Mouse (Mus musculus): Measurements from ENCODE around the gene Dhodh. TPM values are rescaled to one million over a fixed set of nuclear protein-coding genes. Genes with fewer than 3 reads are reported as not detected.

Gene Dhodh
- total and polyA plus RNA-seq, 2 experiments from 2014 or later, result 22.3 to 25.9 TPM

GRCm38 (mm10) chr8:109542165-109542564, 66.3 kb downstream of the Dhodh start:
- TF ChIP-seq CTCF (IDR thresholded peaks at IDR 0.05; ENCODE audit: low read depth), result no peak
- Histone ChIP-seq H3K4me2 (ENCODE audit: low read depth, low read length) (no peak overlapping the region), H3K27me3 (ENCODE audit: insufficient read depth, low read length) (no peaks in the 10 kb centered on the region), H3K9ac (replicated peaks; ENCODE audit: low read length) (no peak overlapping the region), H3K9me3 (ENCODE audit: low read length) (no peaks in the 10 kb centered on the region), H3K4me3 (ENCODE audit: low read length) (no peak overlapping the region), H3K36me3 (ENCODE audit: insufficient read depth, low read length) (peaks cover 4% of the 10 kb centered on the region; the same call in 1 of the 2 replicates), H3K27ac (no peak overlapping the region), H3K4me1 (ENCODE audit: insufficient read depth, low read length) (no peaks in the 10 kb centered on the region)
- WGBS, result 62% methylated on average over 5 of the region's 5 CpGs
- DNase-seq (ENCODE audit: low spot score) (no peak), ATAC-seq (no peak)

Other genes with a start within 250 kb of the Dhodh start
- gene Pmfbp1, start 114.6 kb downstream of the Dhodh start, total RNA-seq (2014; rRNA removed), result 2.0 and 2.9 TPM in 2 replicates
- 1.2 and 1.3 TPM in 2 replicates for gene Pmfbp1, start 114.6 kb downstream of the Dhodh start, polyA plus RNA-seq (2015; fragmentation: Nextera tagmentation; extraction: Ambion mirVana)
- gene Dhx38, start 42.8 kb downstream of the Dhodh start, total RNA-seq (2014; rRNA removed), result 20.5 and 24.2 TPM in 2 replicates
- 11.9 and 13.7 TPM in 2 replicates for gene Dhx38, start 42.8 kb downstream of the Dhodh start, polyA plus RNA-seq (2015; fragmentation: Nextera tagmentation; extraction: Ambion mirVana)
- 11.5 and 14.0 TPM in 2 replicates for gene Txnl4b, start 42.8 kb downstream of the Dhodh start, total RNA-seq (2014; rRNA removed)
- gene Txnl4b, start 42.8 kb downstream of the Dhodh start, polyA plus RNA-seq (2015; fragmentation: Nextera tagmentation; extraction: Ambion mirVana), result 32.9 and 35.5 TPM in 2 replicates
- gene Hp, start 29.5 kb downstream of the Dhodh start, total RNA-seq (2014; rRNA removed), result 4.1 TPM in 1 of 2 replicates, not detected in the other
- 0.26 and 0.41 TPM in 2 replicates for gene Hp, start 29.5 kb downstream of the Dhodh start, polyA plus RNA-seq (2015; fragmentation: Nextera tagmentation; extraction: Ambion mirVana)
- 0.16 TPM in 1 of 2 replicates, not detected in the other for gene Pkd1l3, start 5.8 kb upstream of the Dhodh start, total RNA-seq (2014; rRNA removed)
- 0.05 and 0.28 TPM in 2 replicates for gene Pkd1l3, start 5.8 kb upstream of the Dhodh start, polyA plus RNA-seq (2015; fragmentation: Nextera tagmentation; extraction: Ambion mirVana)
- gene Ist1, start 84.6 kb upstream of the Dhodh start, total RNA-seq (2014; rRNA removed), result 88.8 and 98.4 TPM in 2 replicates
- 99.4 and 103 TPM in 2 replicates for gene Ist1, start 84.6 kb upstream of the Dhodh start, polyA plus RNA-seq (2015; fragmentation: Nextera tagmentation; extraction: Ambion mirVana)
- 52.5 and 56.2 TPM in 2 replicates for gene Zfp821, start 96.9 kb upstream of the Dhodh start, total RNA-seq (2014; rRNA removed)
- gene Zfp821, start 96.9 kb upstream of the Dhodh start, polyA plus RNA-seq (2015; fragmentation: Nextera tagmentation; extraction: Ambion mirVana), result 45.2 and 50.3 TPM in 2 replicates
- 21.5 and 22.4 TPM in 2 replicates for gene Atxn1l, start 129.1 kb upstream of the Dhodh start, total RNA-seq (2014; rRNA removed)
- 2.7 and 3.9 TPM in 2 replicates for gene Atxn1l, start 129.1 kb upstream of the Dhodh start, polyA plus RNA-seq (2015; fragmentation: Nextera tagmentation; extraction: Ambion mirVana)
- 64.7 and 67.9 TPM in 2 replicates for gene Ap1g1, start 169.9 kb upstream of the Dhodh start, total RNA-seq (2014; rRNA removed)
- gene Ap1g1, start 169.9 kb upstream of the Dhodh start, polyA plus RNA-seq (2015; fragmentation: Nextera tagmentation; extraction: Ambion mirVana), result 31.3 and 34.0 TPM in 2 replicates

Data from hindbrain, postnatal 0 days (tissue).